Mouse (Mus musculus): ENCODE data around the gene Trp53rka. TPM values are rescaled to one million over a fixed set of nuclear protein-coding genes. Genes with fewer than 3 reads are reported as not detected.
A peak's percentile ranks its signal among the peaks of the same experiment; 100 is the strongest.

Gene Trp53rka
- total RNA-seq (2014; rRNA removed; ENCODE audit: low replicate concordance) (14.9 and 22.4 TPM in 2 replicates), polyA plus RNA-seq (2015; fragmentation: Nextera tagmentation; extraction: Ambion mirVana) (14.4 and 15.7 TPM in 2 replicates)

DNA sequence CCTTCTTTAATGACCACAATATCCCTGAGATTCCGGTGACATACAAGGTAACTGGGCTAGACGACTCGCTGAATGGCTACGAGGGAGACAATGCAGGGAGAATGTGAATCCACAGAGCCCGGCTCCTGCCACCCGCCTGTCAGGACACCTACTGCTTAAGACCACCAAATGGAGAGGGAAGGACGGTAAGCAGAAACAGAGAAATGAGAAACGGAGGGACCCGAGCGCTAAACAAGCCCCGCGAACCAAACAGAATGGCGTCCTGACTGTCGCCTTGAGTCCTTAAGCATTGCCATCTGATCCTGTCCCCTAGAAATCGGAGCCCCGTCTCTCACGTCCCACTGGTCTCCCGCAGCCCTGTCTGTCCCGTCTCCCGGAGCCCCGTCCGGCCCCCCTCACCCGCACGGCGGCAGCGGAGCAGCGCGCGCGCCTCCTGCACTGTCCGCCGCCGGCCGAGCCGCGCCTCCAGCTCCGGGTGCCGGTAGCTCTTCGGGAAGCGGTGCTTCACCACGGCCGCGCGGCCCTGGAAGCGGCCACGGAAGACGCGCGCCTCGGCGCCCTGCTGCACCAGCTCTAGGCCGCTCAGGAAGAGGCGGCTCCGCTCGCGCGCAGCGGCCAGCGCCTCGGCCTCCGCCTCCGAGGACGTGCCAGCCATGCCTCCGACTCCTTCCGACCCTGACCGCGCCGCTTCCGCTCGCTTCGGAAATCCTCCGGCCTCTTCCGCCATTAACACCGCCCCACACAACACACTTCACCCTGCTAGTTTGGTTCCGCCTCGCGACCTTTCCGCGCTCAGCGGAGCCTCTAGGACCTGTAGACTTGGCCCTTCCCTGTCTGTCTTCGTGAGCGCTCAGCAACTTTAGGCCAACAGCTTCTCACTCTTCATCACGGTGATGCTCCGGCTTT lies at the start of gene Trp53rka:
Gene Trp53rka (minus strand): TSS at position 677 of the 906 bp plus-strand sequence.
- no peaks in the 10 kb centered on the region for H3K27me3 ChIP-seq (ENCODE audit: control insufficient read depth, insufficient read depth, low read length)
- peak within 1 kb of the TSS; percentile 75 for H3K4me2 ChIP-seq (ENCODE audit: low read depth, low read length)
- peak within 1 kb of the TSS; percentile 83 for H3K9ac ChIP-seq (replicated peaks; ENCODE audit: low read depth, low read length)
- no peaks in the 10 kb centered on the region for H3K9me3 ChIP-seq (replicated peaks; ENCODE audit: control insufficient read depth, low read length)
- peaks cover 19% of the 10 kb centered on the region for H3K36me3 ChIP-seq (replicated peaks; ENCODE audit: control insufficient read depth, insufficient read depth, low read length)
- peak; percentile 94 for ATAC-seq (ENCODE audit: insufficient read depth, low read depth)
- peak; percentile 51 for DNase-seq (ENCODE audit: low spot score)
- H3K4me1 ChIP-seq (ENCODE audit: control insufficient read depth, insufficient read depth) = peaks cover 6% of the 10 kb centered on the region; the same call in 1 of the 2 replicates
- H3K27ac ChIP-seq (ENCODE audit: low read depth) = peak within 1 kb of the TSS; percentile 76
- under 1% methylated on average over 74 of the region's 84 CpGs for WGBS
- H3K4me3 ChIP-seq (ENCODE audit: low read depth, low read length) = peak within 1 kb of the TSS; percentile 73
- TF ChIP-seq EP300 (IDR thresholded peaks at IDR 0.05; ENCODE audit: low read depth) = no peak
- no peak for TF ChIP-seq CTCF (IDR thresholded peaks at IDR 0.05; ENCODE audit: low read depth)

DNA sequence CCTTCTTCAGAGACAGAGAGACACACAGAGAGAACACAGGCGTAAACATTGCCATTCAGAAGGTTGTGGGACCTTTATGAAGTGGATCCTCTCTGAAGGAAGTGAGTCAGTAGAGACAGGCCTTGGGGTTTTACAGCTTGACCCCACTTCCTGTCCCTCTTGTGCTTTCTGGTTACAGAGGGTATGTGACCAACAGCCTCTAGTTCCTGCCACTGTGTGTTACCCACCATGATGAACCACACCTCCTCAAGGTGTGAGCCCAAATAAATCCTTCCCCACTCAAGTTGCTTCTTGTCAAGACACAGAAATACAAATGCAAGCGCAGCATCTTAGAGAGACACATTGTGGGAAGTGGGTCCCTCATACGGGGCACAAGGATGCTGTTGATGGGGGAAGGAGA lies 47.9 kb upstream of the Trp53rka start:
- ATAC-seq (ENCODE audit: insufficient read depth, low read depth) (no peak), DNase-seq (ENCODE audit: low spot score) (no peak)
- TF ChIP-seq CTCF (IDR thresholded peaks at IDR 0.05; ENCODE audit: low read depth) (no peak), EP300 (IDR thresholded peaks at IDR 0.05; ENCODE audit: low read depth) (no peak)
- no peaks in the 10 kb centered on the region for H3K4me1 ChIP-seq (ENCODE audit: control insufficient read depth, insufficient read depth)
- no peaks in the 10 kb centered on the region for H3K27me3 ChIP-seq (ENCODE audit: control insufficient read depth, insufficient read depth, low read length)
- no peaks in the 10 kb centered on the region for H3K36me3 ChIP-seq (replicated peaks; ENCODE audit: control insufficient read depth, insufficient read depth, low read length)
- H3K4me2 ChIP-seq (ENCODE audit: low read depth, low read length) = no peak overlapping the region
- no peaks in the 10 kb centered on the region for H3K9me3 ChIP-seq (replicated peaks; ENCODE audit: control insufficient read depth, low read length)
- no peak overlapping the region for H3K9ac ChIP-seq (replicated peaks; ENCODE audit: low read depth, low read length)
- WGBS = 77% methylated on average over 3 of the region's 3 CpGs
- no peak overlapping the region for H3K27ac ChIP-seq (ENCODE audit: low read depth)
- no peak overlapping the region for H3K4me3 ChIP-seq (ENCODE audit: low read depth, low read length)

DNA sequence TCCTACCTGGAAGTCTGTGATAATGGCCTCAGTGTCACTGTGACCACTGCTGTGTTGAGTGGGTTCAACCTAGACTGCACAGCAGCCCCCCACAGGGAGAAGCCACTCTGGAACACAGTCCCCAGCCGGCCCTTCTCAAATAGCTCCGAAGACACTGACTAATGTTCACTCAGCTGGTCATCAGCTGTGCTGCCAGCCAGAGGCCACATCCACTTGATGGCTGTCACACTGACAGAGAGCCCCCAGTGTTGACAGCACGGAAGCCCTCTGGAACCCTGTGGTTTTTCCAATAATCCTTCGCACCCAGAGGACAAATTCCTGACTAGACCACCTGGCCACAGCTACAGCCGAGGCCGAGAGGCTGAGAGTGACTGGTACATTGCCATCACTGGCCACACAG lies 40.7 kb upstream of the Trp53rka start:
- Histone ChIP-seq H3K9me3 (replicated peaks; ENCODE audit: control insufficient read depth, low read length) (no peaks in the 10 kb centered on the region), H3K27me3 (ENCODE audit: control insufficient read depth, insufficient read depth, low read length) (no peaks in the 10 kb centered on the region), H3K4me1 (ENCODE audit: control insufficient read depth, insufficient read depth) (no peaks in the 10 kb centered on the region), H3K9ac (replicated peaks; ENCODE audit: low read depth, low read length) (no peak overlapping the region), H3K27ac (ENCODE audit: low read depth) (no peak overlapping the region), H3K4me3 (ENCODE audit: low read depth, low read length) (no peak overlapping the region), H3K4me2 (ENCODE audit: low read depth, low read length) (no peak overlapping the region), H3K36me3 (replicated peaks; ENCODE audit: control insufficient read depth, insufficient read depth, low read length) (no peaks in the 10 kb centered on the region)
- 44% methylated on average over 6 of the region's 6 CpGs for WGBS
- ATAC-seq (ENCODE audit: insufficient read depth, low read depth) (no peak), DNase-seq (ENCODE audit: low spot score) (no peak)
- TF ChIP-seq EP300 (IDR thresholded peaks at IDR 0.05; ENCODE audit: low read depth) = no peak
- no peak for TF ChIP-seq CTCF (IDR thresholded peaks at IDR 0.05; ENCODE audit: low read depth)

DNA sequence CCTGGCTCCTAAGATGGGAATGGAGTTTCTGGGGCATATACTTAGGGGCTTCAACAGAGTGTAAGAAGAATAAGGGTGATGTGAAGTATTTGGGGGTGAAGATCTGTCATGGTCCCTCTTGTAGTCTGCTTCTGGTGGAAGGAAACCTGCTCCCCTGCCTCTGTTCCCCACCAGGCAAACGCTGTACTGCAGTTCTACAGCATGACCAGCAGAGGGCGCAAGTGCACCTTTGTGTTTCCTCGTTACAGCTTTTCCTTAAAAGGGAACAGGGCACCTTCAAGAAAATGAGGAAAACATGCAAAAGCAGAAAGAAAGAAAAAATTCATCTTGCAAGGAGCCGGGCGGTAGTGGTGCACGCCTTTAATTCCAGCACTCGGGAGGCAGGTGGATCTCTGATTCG lies 36.0 kb upstream of the Trp53rka start:
- no peak overlapping the region for H3K4me2 ChIP-seq (ENCODE audit: low read depth, low read length)
- no peaks in the 10 kb centered on the region for H3K9me3 ChIP-seq (replicated peaks; ENCODE audit: control insufficient read depth, low read length)
- TF ChIP-seq CTCF (IDR thresholded peaks at IDR 0.05; ENCODE audit: low read depth) (peak; percentile 98), EP300 (IDR thresholded peaks at IDR 0.05; ENCODE audit: low read depth) (no peak)
- H3K4me3 ChIP-seq (ENCODE audit: low read depth, low read length) = no peak overlapping the region
- H3K36me3 ChIP-seq (replicated peaks; ENCODE audit: control insufficient read depth, insufficient read depth, low read length) = no peaks in the 10 kb centered on the region
- H3K27me3 ChIP-seq (ENCODE audit: control insufficient read depth, insufficient read depth, low read length) = no peaks in the 10 kb centered on the region
- H3K4me1 ChIP-seq (ENCODE audit: control insufficient read depth, insufficient read depth) = no peaks in the 10 kb centered on the region
- DNase-seq (ENCODE audit: low spot score) (peak; percentile 55), ATAC-seq (ENCODE audit: insufficient read depth, low read depth) (no peak)
- no peak overlapping the region for H3K9ac ChIP-seq (replicated peaks; ENCODE audit: low read depth, low read length)
- no peak overlapping the region for H3K27ac ChIP-seq (ENCODE audit: low read depth)
- WGBS = 18% methylated on average over 8 of the region's 8 CpGs

DNA sequence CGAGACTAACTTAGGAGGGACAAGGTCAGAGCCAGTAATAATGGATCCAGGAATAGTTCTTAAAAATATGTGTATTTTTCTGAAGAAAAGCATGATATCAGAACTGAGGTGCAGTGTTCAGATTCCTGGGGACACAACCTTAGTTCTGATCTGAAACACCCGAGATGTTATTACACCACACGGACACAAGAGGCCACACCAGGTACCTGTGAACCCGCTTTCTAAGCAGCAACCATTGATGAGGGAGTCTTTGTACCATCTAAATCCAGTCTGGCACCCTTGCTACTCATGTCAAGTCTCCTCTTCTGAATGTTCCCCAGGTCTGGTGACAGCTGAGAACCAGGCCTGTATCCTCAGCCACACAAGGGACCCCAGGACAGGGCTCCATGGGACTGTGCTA lies 32.5 kb upstream of the Trp53rka start:
- DNase-seq (ENCODE audit: low spot score) = no peak

More for the DNA sequence above, 32.5 kb upstream of the Trp53rka start:
- Histone ChIP-seq H3K4me2 (ENCODE audit: low read depth, low read length) (no peak overlapping the region), H3K27ac (ENCODE audit: low read depth) (no peak overlapping the region), H3K4me3 (ENCODE audit: low read depth, low read length) (no peak overlapping the region), H3K9me3 (replicated peaks; ENCODE audit: control insufficient read depth, low read length) (no peaks in the 10 kb centered on the region), H3K4me1 (ENCODE audit: control insufficient read depth, insufficient read depth) (no peaks in the 10 kb centered on the region), H3K36me3 (replicated peaks; ENCODE audit: control insufficient read depth, insufficient read depth, low read length) (no peaks in the 10 kb centered on the region), H3K9ac (replicated peaks; ENCODE audit: low read depth, low read length) (no peak overlapping the region), H3K27me3 (ENCODE audit: control insufficient read depth, insufficient read depth, low read length) (no peaks in the 10 kb centered on the region)
- WGBS = 55% methylated on average over 4 of the region's 4 CpGs
- TF ChIP-seq EP300 (IDR thresholded peaks at IDR 0.05; ENCODE audit: low read depth) (no peak), CTCF (IDR thresholded peaks at IDR 0.05; ENCODE audit: low read depth) (no peak)
- no peak for ATAC-seq (ENCODE audit: insufficient read depth, low read depth)

All from heart, postnatal 0 days (tissue).